Mouse (Mus musculus) ES-Bruce4 (cell line): ENCODE data around the gene Ttyh2. TPM values are rescaled to one million over a fixed set of nuclear protein-coding genes. Genes with fewer than 3 reads are reported as not detected.

Experiments used
- H3K27ac ChIP-seq: 2 replicates; pipeline ENCODE4 v1.5.1; 2012; ENCODE audit warnings: low read length, inconsistent platforms; ENCODE audit not compliant: insufficient read depth
- H3K27me3 ChIP-seq: 2 replicates; pipeline ENCODE4 v1.6.1; 2012; ENCODE audit warnings: mild to moderate bottlenecking, low read length, inconsistent platforms; ENCODE audit not compliant: control insufficient read depth, poor library complexity, insufficient read depth, severe bottlenecking
- H3K36me3 ChIP-seq: 2 replicates; pipeline ENCODE4 v1.6.1; 2012; ENCODE audit warnings: inconsistent platforms, mild to moderate bottlenecking, low read length, moderate library complexity; ENCODE audit not compliant: control insufficient read depth, poor library complexity, insufficient read depth, severe bottlenecking
- H3K4me1 ChIP-seq: one replicate; pipeline ENCODE4 v1.8.1; 2011; ENCODE audit warnings: low read length; ENCODE audit not compliant: control insufficient read depth, insufficient read depth
- H3K4me3 ChIP-seq: 2 replicates; pipeline ENCODE4 v1.5.1; 2011; ENCODE audit warnings: low read depth, mild to moderate bottlenecking, low read length
- H3K9ac ChIP-seq: 2 replicates; pipeline ENCODE4 v1.6.1; 2012; ENCODE audit warnings: low read depth, mild to moderate bottlenecking, inconsistent platforms; ENCODE audit not compliant: poor library complexity, severe bottlenecking
- H3K9me3 ChIP-seq: replicated peaks from 2 replicates; pipeline ENCODE4 v1.6.1; 2012; ENCODE audit warnings: mild to moderate bottlenecking, low read length, inconsistent platforms; ENCODE audit not compliant: control insufficient read depth, poor library complexity, insufficient read depth, severe bottlenecking
- CTCF ChIP-seq: IDR thresholded peaks from one replicate; pipeline ENCODE4 v1.8.1; 2011; ENCODE audit warnings: low read depth, low read length
- EP300 ChIP-seq: IDR thresholded peaks from 2 replicates; pipeline ENCODE4 v1.6.1; 2011; ENCODE audit warnings: low read depth, low read length; ENCODE audit not compliant: insufficient read depth
- POLR2A ChIP-seq: IDR thresholded peaks from one replicate; pipeline ENCODE4 v1.8.1; 2011; ENCODE audit warnings: low read length; ENCODE audit not compliant: insufficient read depth
- polyA plus RNA-seq: library from polyadenylated mRNA; stranded (reverse); fragments of >200 nt; gene quantifications from 2 replicates; pipeline ENCODE4 v1.2.4, GENCODE M21; 2011; ENCODE audit warnings: low read depth; ENCODE audit not compliant: missing spikeins, insufficient read depth, insufficient read length

Gene Ttyh2
- polyA plus RNA-seq, 1 experiment, result 11.8 TPM

DNA sequence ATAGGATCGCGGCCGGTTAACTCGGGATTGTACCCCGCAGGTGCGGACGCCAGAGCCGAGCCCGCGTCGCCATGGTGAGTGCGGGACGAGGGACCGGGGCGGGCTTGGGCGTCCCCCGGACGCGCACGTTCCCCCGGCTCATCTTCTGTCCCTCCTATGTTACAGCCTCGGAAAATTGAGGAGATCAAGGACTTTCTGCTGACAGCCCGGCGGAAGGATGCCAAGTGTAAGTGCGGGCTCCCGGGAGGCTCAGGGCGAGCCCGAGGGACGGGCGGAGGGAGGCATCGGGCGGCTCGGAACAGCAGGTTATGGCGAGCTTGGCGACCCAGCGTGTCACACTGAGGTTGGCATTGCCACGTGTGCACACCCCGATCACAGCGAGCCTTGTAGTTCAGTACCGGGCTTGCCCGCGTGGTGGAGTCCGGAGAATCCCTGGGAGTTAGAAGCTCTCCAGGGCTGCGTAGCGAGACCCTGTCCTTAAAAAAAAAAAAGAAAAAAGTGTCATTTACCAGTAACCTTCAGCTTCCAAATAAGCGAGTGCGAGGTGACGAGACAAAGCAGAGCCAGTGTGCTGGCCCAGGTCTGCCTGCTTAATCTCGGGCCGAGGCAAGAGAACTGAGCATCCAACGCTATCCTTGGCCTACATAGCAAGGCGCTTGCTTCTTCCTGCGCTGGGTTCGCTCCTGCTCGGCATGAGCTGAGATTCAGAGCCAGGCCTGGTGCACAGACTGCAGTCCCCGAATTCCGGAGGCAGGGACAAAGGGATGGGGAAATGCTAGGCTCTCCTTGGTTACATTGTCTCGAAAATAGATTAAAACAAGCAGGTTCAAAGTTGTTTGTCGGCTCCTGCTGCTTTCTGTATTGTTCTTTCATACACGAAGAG lies 6.2 kb upstream of the Ttyh2 start:
- H3K4me3 ChIP-seq, result peak overlapping the region; percentile 85
- H3K9me3 ChIP-seq, result no peaks in the 10 kb centered on the region
- H3K27ac ChIP-seq, result peak overlapping the region; percentile 59
- H3K4me1 ChIP-seq, result peaks cover 2% of the 10 kb centered on the region
- TF ChIP-seq CTCF (no peak), POLR2A (no peak), EP300 (no peak)
- H3K36me3 ChIP-seq, result peaks cover 46% of the 10 kb centered on the region
- peak overlapping the region; percentile 81 for H3K9ac ChIP-seq
- no peaks in the 10 kb centered on the region for H3K27me3 ChIP-seq

DNA sequence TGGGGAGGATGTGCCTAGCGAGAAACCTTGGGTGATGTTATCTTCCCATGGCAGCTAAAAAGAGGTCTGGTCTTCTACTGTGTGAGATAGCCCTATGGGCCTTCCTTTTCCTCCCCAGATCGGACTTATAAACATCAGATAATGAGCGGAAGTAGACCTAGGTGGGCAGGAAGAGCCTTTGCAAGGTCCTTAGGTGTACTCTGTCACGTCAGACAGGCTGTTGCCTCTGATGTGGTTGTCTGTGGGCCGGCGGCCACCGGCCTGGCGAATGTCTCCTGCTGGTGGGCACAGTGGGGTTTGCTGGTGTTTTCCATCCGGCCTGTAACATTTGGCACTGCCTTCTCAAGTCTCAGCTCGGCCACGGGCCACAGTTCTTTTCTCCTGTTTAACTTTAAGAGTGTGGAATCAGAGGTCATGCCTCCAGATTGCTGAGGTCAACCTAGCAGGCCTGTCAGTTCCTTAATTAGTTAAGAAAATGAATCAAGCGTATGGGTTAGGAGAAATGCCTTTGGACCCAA lies 5.5 kb upstream of the Ttyh2 start:
- Histone ChIP-seq H3K4me1 (peaks cover 2% of the 10 kb centered on the region), H3K9ac (peak overlapping the region; percentile 81), H3K27me3 (no peaks in the 10 kb centered on the region), H3K4me3 (peak overlapping the region; percentile 85), H3K9me3 (no peaks in the 10 kb centered on the region), H3K27ac (peak overlapping the region; percentile 59), H3K36me3 (peaks cover 46% of the 10 kb centered on the region)
- TF ChIP-seq CTCF, result no peak
- TF ChIP-seq POLR2A, result no peak
- TF ChIP-seq EP300, result no peak

GRCm38 (mm10) chr11:114671147-114671546 lies 4.1 kb upstream of the Ttyh2 start:
- Histone ChIP-seq H3K9me3 (no peaks in the 10 kb centered on the region), H3K27ac (peak overlapping the region; percentile 59), H3K4me3 (no peak overlapping the region), H3K27me3 (no peaks in the 10 kb centered on the region), H3K4me1 (peaks cover 2% of the 10 kb centered on the region), H3K36me3 (peaks cover 46% of the 10 kb centered on the region), H3K9ac (peak overlapping the region; percentile 81)
- TF ChIP-seq CTCF, result no peak
- no peak for TF ChIP-seq EP300
- no peak for TF ChIP-seq POLR2A

- Histone ChIP-seq H3K9me3 (no peaks in the 10 kb centered on the region), H3K4me3 (no peak overlapping the region), H3K27ac (peak overlapping the region; percentile 59), H3K4me1 (peaks cover 2% of the 10 kb centered on the region), H3K36me3 (peaks cover 46% of the 10 kb centered on the region), H3K27me3 (no peaks in the 10 kb centered on the region), H3K9ac (0 out of 2 replicates have a peak overlapping the region, but pooled peaks have one; percentile 10)
- TF ChIP-seq POLR2A, result no peak
- peak; percentile 87 for TF ChIP-seq CTCF
- TF ChIP-seq EP300, result no peak
Measured at GRCm38 (mm10) chr11:114672794-114673718, 2.2 kb upstream of the Ttyh2 start.

DNA sequence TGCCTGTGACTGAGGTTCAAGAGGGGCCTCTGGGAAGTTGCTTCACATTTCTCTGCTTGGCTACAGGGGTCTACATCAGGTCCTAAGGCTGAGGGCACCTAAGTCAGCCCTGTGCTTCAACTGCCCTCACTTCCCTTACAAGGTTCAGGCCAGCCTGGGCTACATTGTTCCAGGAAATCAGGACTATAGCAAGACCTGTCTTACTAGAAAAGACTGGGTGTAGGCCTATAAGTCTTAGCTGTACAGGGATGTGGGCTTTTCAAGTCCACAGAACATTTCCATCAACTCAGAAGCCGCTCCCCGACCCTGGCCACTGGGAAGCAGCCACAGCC lies 1.5 kb upstream of the Ttyh2 start:
- H3K27ac ChIP-seq, result peak overlapping the region; percentile 59
- TF ChIP-seq EP300, result no peak
- TF ChIP-seq CTCF, result no peak
- TF ChIP-seq POLR2A, result no peak
- no peaks in the 10 kb centered on the region for H3K27me3 ChIP-seq
- H3K9me3 ChIP-seq, result no peaks in the 10 kb centered on the region
- peaks cover 2% of the 10 kb centered on the region for H3K4me1 ChIP-seq
- H3K36me3 ChIP-seq, result peaks cover 46% of the 10 kb centered on the region
- H3K9ac ChIP-seq, result peak overlapping the region; percentile 3; the same call in 1 of the 2 replicates
- no peak overlapping the region for H3K4me3 ChIP-seq
